ENCODE assay signal across 8 mouse cellular contexts in genomic region chr7:27731946-27732345, GRCm38 (mm10). TPM values are rescaled to one million over a fixed set of nuclear protein-coding genes. Genes with fewer than 3 reads are reported as not detected.
DNase-seq lines count a peak whose midpoint lies in the region; ATAC-seq and TF ChIP-seq lines count a peak whose summit lies in the region.

No protein-coding gene starts in this region.

- H3K4me1 ChIP-seq in brown adipose tissue, adult 24 weeks (ENCODE audit: control insufficient read depth, insufficient read depth, insufficient read length, low read length) = 0 out of 2 replicates have a peak, but pooled peaks cover 2% of the 10 kb centered on the region
- H3K4me1 ChIP-seq in hindbrain, postnatal 0 days (ENCODE audit: insufficient read depth, low read length) = peaks cover 12% of the 10 kb centered on the region; the same call in 1 of the 2 replicates
- peaks cover 8% of the 10 kb centered on the region for H3K4me1 ChIP-seq in neural tube, embryonic 11.5 days (ENCODE audit: control insufficient read depth, insufficient read depth, low read length)

- H3K27ac ChIP-seq in layer of hippocampus, adult 2 months = peak overlapping the region; percentile 95
- peak overlapping the region; percentile 84; the same call in 1 of the 2 replicates for H3K27ac ChIP-seq in brown adipose tissue, adult 24 weeks (replicated peaks; ENCODE audit: low read depth, low read length)
- peak overlapping the region; percentile 99 for H3K27ac ChIP-seq in hindbrain, postnatal 0 days
- peak overlapping the region; percentile 97 for H3K27ac ChIP-seq in neural tube, embryonic 11.5 days (ENCODE audit: low read depth, low read length)

- 2% methylated on average over 12 of the region's 12 CpGs for WGBS in hindbrain, postnatal 0 days
- WGBS in neural tube, embryonic 11.5 days = 7% methylated on average over 12 of the region's 12 CpGs

- no peaks in the 10 kb centered on the region for H3K27me3 ChIP-seq in hindbrain, postnatal 0 days (ENCODE audit: insufficient read depth, low read length)
- H3K27me3 ChIP-seq in neural tube, embryonic 11.5 days (ENCODE audit: control insufficient read depth, insufficient read depth, low read length) = no peaks in the 10 kb centered on the region

- peak overlapping the region; percentile 89 for H3K4me3 ChIP-seq in layer of hippocampus, adult 2 months
- peak overlapping the region; percentile 99 for H3K4me3 ChIP-seq in brown adipose tissue, adult 24 weeks (ENCODE audit: insufficient read depth, low read depth, low read length)
- peak overlapping the region; percentile 62 for H3K4me3 ChIP-seq in hindbrain, postnatal 0 days (ENCODE audit: low read length)
- peak overlapping the region; percentile 80 for H3K4me3 ChIP-seq in neural tube, embryonic 11.5 days (ENCODE audit: low read depth, low read length)

- ATAC-seq in hindbrain, postnatal 0 days = peak; percentile 22; the same call in 1 of the 2 replicates
- ATAC-seq in neural tube, embryonic 11.5 days (ENCODE audit: insufficient read depth, low FRiP score, low TSS enrichment) = no peak; the same call in 1 of the 2 replicates

- DNase-seq in layer of hippocampus, adult 2 months (ENCODE audit: low spot score in 2 of 2) = no peak
- DNase-seq in layer of hippocampus, postnatal 36 days = no peak
- peak; percentile 43 for DNase-seq in hindbrain, postnatal 0 days (ENCODE audit: low spot score)
- DNase-seq in neural tube, embryonic 11.5 days (ENCODE audit: low spot score) = peak; percentile 33
- DNase-seq in spleen, postnatal 4 days (ENCODE audit: low spot score in 2 of 2) = no peak
- no peak for DNase-seq in right cerebral cortex, adult 18-20 months
- no peak for DNase-seq in frontal cortex, postnatal 25 days (ENCODE audit: low spot score in 2 of 2)

- no peaks in the 10 kb centered on the region for H3K9me3 ChIP-seq in hindbrain, postnatal 0 days (ENCODE audit: low read length)
- H3K9me3 ChIP-seq in neural tube, embryonic 11.5 days (ENCODE audit: control insufficient read depth, low read length) = no peaks in the 10 kb centered on the region

- H3K4me2 ChIP-seq in hindbrain, postnatal 0 days (ENCODE audit: low read depth, low read length) = peak overlapping the region; percentile 74
- H3K4me2 ChIP-seq in neural tube, embryonic 11.5 days (ENCODE audit: low read depth) = peak overlapping the region; percentile 66

- TF ChIP-seq CTCF in layer of hippocampus, adult 2 months (conservative IDR thresholded peaks at IDR 0.05) = no peak
- TF ChIP-seq CTCF in hindbrain, postnatal 0 days (IDR thresholded peaks at IDR 0.05; ENCODE audit: low read depth) = no peak

- no peaks in the 10 kb centered on the region for H3K36me3 ChIP-seq in hindbrain, postnatal 0 days (ENCODE audit: insufficient read depth, low read length)
- no peaks in the 10 kb centered on the region for H3K36me3 ChIP-seq in neural tube, embryonic 11.5 days (ENCODE audit: control insufficient read depth, insufficient read depth, low read length)

- H3K9ac ChIP-seq in hindbrain, postnatal 0 days (replicated peaks; ENCODE audit: low read length) = peak overlapping the region; percentile 95
- H3K9ac ChIP-seq in neural tube, embryonic 11.5 days (ENCODE audit: low read length) = peak overlapping the region; percentile 89

RNA-seq across cellular contexts. Expression of gene Zfp60, which starts 0.8 kb away (rescaled TPM):
- 10 to 100 TPM; 37.5 to 38.6 TPM for total RNA-seq in layer of hippocampus, adult 2 months (2021)
- total RNA-seq in layer of hippocampus, postnatal 36 days (2021) = 10 to 100 TPM; 33.5 to 38.7 TPM
- polyA plus RNA-seq in brown adipose tissue, adult 24 weeks (2012; ENCODE audit: insufficient read depth, insufficient read length, missing spikeins) = 4.9 and 5.1 TPM in 2 replicates
- 24.3 and 25.3 TPM in 2 replicates for total RNA-seq in hindbrain, postnatal 0 days (2014; rRNA removed)
- 35.1 and 36.0 TPM in 2 replicates for polyA plus RNA-seq in hindbrain, postnatal 0 days (2015; fragmentation: Nextera tagmentation; extraction: Ambion mirVana)
- 83.7 and 84.7 TPM in 2 replicates for polyA plus RNA-seq in neural tube, embryonic 11.5 days (2014; fragmentation: Nextera tagmentation; extraction: Ambion mirVana)

RNA-seq across cellular contexts. Expression of gene Zfp607b, which starts 42.8 kb away (rescaled TPM):
- total RNA-seq in layer of hippocampus, adult 2 months (2021) = 10 to 100 TPM in 1 of 2 experiments, 1 to 10 TPM in 1; 10.0 TPM
- total RNA-seq in layer of hippocampus, postnatal 36 days (2021) = 10 to 100 TPM; 10.0 to 10.3 TPM
- 1.3 and 3.1 TPM in 2 replicates for polyA plus RNA-seq in brown adipose tissue, adult 24 weeks (2012; ENCODE audit: insufficient read depth, insufficient read length, missing spikeins)
- total RNA-seq in hindbrain, postnatal 0 days (2014; rRNA removed) = 3.5 and 5.6 TPM in 2 replicates
- polyA plus RNA-seq in hindbrain, postnatal 0 days (2015; fragmentation: Nextera tagmentation; extraction: Ambion mirVana) = 8.5 and 8.9 TPM in 2 replicates
- 5.0 and 6.1 TPM in 2 replicates for polyA plus RNA-seq in neural tube, embryonic 11.5 days (2014; fragmentation: Nextera tagmentation; extraction: Ambion mirVana)

RNA-seq across cellular contexts. Expression of gene Map3k10, which starts 57.5 kb away (rescaled TPM):
- 100 to 1,000 TPM; 180 TPM for total RNA-seq in layer of hippocampus, adult 2 months (2021)
- 100 to 1,000 TPM; 177 to 185 TPM for total RNA-seq in layer of hippocampus, postnatal 36 days (2021)
- polyA plus RNA-seq in brown adipose tissue, adult 24 weeks (2012; ENCODE audit: insufficient read depth, insufficient read length, missing spikeins) = 13.0 and 13.2 TPM in 2 replicates
- 141 and 162 TPM in 2 replicates for total RNA-seq in hindbrain, postnatal 0 days (2014; rRNA removed)
- polyA plus RNA-seq in hindbrain, postnatal 0 days (2015; fragmentation: Nextera tagmentation; extraction: Ambion mirVana) = 21.4 and 22.9 TPM in 2 replicates
- 9.0 and 12.5 TPM in 2 replicates for polyA plus RNA-seq in neural tube, embryonic 11.5 days (2014; fragmentation: Nextera tagmentation; extraction: Ambion mirVana)

Comparison
In these comparisons a context has a peak if more than half of its experiments do, and no peak if none do; other contexts are left out.
1. DNase-seq: peak in hindbrain, postnatal 0 days (single experiment) and neural tube, embryonic 11.5 days (single experiment); none in layer of hippocampus, adult 2 months (0 of 2), layer of hippocampus, postnatal 36 days (0 of 2), spleen, postnatal 4 days (0 of 2), right cerebral cortex, adult 18-20 months (single experiment) and frontal cortex, postnatal 25 days (0 of 2).
2. Peak in every context shown above with its lines, with median percentiles within 50 percentile points of each other: H3K27ac ChIP-seq and H3K4me3 ChIP-seq.